Mouse (Mus musculus): Measurements from ENCODE around the gene Dedd2.

The Dedd2 gene

GRCm38 (mm10) chr7:25219416-25219750, 1.0 kb downstream of the Dedd2 start:
- DNase-seq (ENCODE audit: extremely low read depth, low read depth), result no peak

GRCm38 (mm10) chr7:25218705-25219415, 1.6 kb downstream of the Dedd2 start:
- DNase-seq (ENCODE audit: extremely low read depth, low read depth), result peak; percentile 52

- DNase-seq (ENCODE audit: extremely low read depth, low read depth), result no peak
These were observed 2.6 kb downstream of the Dedd2 start for GRCm38 (mm10) chr7:25217653-25218395.

- DNase-seq (ENCODE audit: extremely low read depth, low read depth), result no peak
These were observed 6.2 kb downstream of the Dedd2 start for GRCm38 (mm10) chr7:25214172-25214571.

- DNase-seq (ENCODE audit: extremely low read depth, low read depth), result peak; percentile 61
These were observed 7.3 kb downstream of the Dedd2 start for GRCm38 (mm10) chr7:25213099-25213498.

GRCm38 (mm10) chr7:25210482-25210881, 9.9 kb downstream of the Dedd2 start:
- DNase-seq (ENCODE audit: extremely low read depth, low read depth), result no peak

GRCm38 (mm10) chr7:25209161-25209622, 11.2 kb downstream of the Dedd2 start:
- no peak for DNase-seq (ENCODE audit: extremely low read depth, low read depth)

GRCm38 (mm10) chr7:25206094-25206830, 14.2 kb downstream of the Dedd2 start:
- no peak for DNase-seq (ENCODE audit: extremely low read depth, low read depth)

GRCm38 (mm10) chr7:25205355-25206093, 14.9 kb downstream of the Dedd2 start:
- no peak for DNase-seq (ENCODE audit: extremely low read depth, low read depth)

- DNase-seq (ENCODE audit: extremely low read depth, low read depth), result no peak
These were observed 16.8 kb downstream of the Dedd2 start for GRCm38 (mm10) chr7:25203624-25204023.

- no peak for DNase-seq (ENCODE audit: extremely low read depth, low read depth)
These were observed 22.9 kb downstream of the Dedd2 start for GRCm38 (mm10) chr7:25197384-25198018.

GRCm38 (mm10) chr7:25196107-25196506, 24.3 kb downstream of the Dedd2 start:
- DNase-seq (ENCODE audit: extremely low read depth, low read depth), result no peak

GRCm38 (mm10) chr7:25195148-25195547, 25.3 kb downstream of the Dedd2 start:
- no peak for DNase-seq (ENCODE audit: extremely low read depth, low read depth)

- DNase-seq (ENCODE audit: extremely low read depth, low read depth), result no peak
These were observed 28.3 kb downstream of the Dedd2 start for GRCm38 (mm10) chr7:25192110-25192509.

GRCm38 (mm10) chr7:25190806-25191205, 29.6 kb downstream of the Dedd2 start:
- no peak for DNase-seq (ENCODE audit: extremely low read depth, low read depth)

- DNase-seq (ENCODE audit: extremely low read depth, low read depth), result peak; percentile 55
These were observed 32.5 kb downstream of the Dedd2 start for GRCm38 (mm10) chr7:25187662-25188650.

- no peak for DNase-seq (ENCODE audit: extremely low read depth, low read depth)
These were observed 36.3 kb downstream of the Dedd2 start for GRCm38 (mm10) chr7:25184091-25184490.

- DNase-seq (ENCODE audit: extremely low read depth, low read depth), result no peak
These were observed 38.6 kb downstream of the Dedd2 start for GRCm38 (mm10) chr7:25181814-25182213.

GRCm38 (mm10) chr7:25181331-25181790, 39.1 kb downstream of the Dedd2 start:
- peak; percentile 66 for DNase-seq (ENCODE audit: extremely low read depth, low read depth)

GRCm38 (mm10) chr7:25180512-25180911, 39.9 kb downstream of the Dedd2 start:
- DNase-seq (ENCODE audit: extremely low read depth, low read depth), result peak; percentile 85
